Mouse (Mus musculus): ENCODE results near the gene Bicra.

Bicra gene

GRCm38 (mm10) chr7:16048164-16048564 is 443 bp upstream of the Bicra start:
- peak; percentile 96 for DNase-seq (ENCODE audit: low read depth)

- DNase-seq (ENCODE audit: low read depth), result no peak
Measured at GRCm38 (mm10) chr7:16046481-16047337, 1.0 kb downstream of the Bicra start.

DNA sequence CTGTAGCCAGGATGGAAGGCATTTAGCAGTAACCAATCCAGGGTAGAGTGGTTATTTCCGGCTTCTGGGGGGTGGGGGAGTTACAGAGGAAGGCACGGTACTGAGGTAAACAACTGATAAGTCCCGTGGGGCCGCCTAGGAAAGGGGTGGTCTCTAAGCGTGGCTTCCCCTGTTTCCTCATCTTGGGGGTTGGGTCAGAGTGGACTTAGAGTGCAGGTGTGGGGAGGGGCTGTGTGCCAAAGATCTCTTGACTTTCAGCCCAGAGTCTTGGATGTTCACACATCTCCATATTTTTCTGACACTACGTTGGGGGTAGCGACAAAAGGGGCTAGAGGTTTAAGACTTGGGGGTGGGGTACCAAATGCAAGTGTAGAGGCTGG is 1.6 kb downstream of the Bicra start:
- peak; percentile 73 for DNase-seq (ENCODE audit: low read depth)

DNA sequence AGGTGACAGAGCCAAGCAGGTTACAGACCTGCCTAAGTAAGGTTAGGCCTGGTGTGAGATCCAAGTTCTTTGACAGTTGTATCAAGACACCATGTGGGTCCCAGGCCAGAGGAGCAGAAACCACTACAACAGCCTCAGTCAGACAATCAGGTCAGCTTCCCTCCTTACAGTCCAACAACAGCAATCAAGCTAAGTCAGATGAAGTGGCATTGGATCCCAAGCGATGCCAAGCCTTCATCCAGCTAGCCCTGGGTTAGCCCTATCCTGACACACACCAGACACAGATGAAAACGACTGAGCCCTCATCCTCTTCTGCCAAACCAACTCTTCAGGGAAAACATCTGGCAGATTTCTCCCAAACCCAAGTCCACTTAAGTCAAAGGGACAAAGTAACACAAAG is 2.2 kb downstream of the Bicra start:
- no peak for DNase-seq (ENCODE audit: low read depth)

- no peak for DNase-seq (ENCODE audit: low read depth)
Measured at GRCm38 (mm10) chr7:16044531-16044930, 3.2 kb downstream of the Bicra start.

DNA sequence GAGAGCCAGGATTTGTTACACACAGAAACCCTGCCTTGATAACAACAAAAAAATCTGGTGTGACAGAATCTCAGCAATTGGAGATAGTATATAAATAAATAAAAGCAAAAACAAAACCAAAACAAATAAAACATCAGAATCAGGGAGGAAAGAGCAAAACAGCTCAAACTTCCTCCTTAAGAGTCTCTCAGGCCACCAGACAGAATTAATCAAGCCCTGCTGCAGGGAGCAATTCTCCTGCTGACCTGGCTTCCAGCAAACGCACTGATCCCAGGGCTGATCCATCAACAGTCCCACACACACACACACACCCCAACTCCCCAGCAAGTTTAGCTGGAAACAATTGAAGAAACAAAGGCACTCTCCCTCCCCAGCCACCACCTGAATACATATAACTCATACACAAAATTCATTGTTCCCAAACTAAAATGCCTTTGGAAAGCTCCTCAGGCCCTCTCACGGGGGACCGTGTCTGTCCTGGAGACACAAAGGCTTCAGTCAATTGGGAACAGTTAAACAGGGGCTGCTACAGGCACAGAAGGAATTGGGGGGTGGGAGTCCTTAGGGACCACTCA is 3.8 kb downstream of the Bicra start:
- no peak for DNase-seq (ENCODE audit: low read depth)

- no peak for DNase-seq (ENCODE audit: low read depth)
Measured at GRCm38 (mm10) chr7:16042850-16043775, 4.6 kb downstream of the Bicra start.

GRCm38 (mm10) chr7:16041208-16041607 is 6.5 kb downstream of the Bicra start:
- no peak for DNase-seq (ENCODE audit: low read depth)

- no peak for DNase-seq (ENCODE audit: low read depth)
Measured at GRCm38 (mm10) chr7:16039363-16039762, 8.4 kb downstream of the Bicra start.

GRCm38 (mm10) chr7:16036972-16037371 is 10.7 kb downstream of the Bicra start:
- no peak for DNase-seq (ENCODE audit: low read depth)

- DNase-seq (ENCODE audit: low read depth), result no peak
Measured at GRCm38 (mm10) chr7:16033580-16034461, 13.9 kb downstream of the Bicra start.

DNA sequence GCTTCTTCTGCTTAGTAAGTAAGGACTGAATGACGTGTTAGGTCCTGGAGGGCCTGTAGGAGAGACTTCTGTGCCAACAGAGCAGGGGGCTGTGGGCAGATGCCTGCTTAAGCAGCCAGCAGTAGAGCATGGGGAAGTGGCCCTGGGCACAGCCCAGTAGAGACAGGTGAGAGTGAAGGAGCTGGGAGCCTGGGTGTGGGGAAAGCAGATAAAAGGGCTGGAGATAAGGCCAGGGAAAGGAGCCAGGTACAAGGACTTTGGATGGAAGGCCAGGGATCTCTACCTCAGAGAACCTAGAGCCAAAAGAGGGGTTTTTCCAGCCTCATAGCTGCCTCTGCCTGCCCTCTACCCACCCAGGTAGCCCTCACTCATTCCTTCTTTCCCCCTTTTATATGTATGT is 14.7 kb downstream of the Bicra start:
- DNase-seq (ENCODE audit: low read depth), result no peak

DNA sequence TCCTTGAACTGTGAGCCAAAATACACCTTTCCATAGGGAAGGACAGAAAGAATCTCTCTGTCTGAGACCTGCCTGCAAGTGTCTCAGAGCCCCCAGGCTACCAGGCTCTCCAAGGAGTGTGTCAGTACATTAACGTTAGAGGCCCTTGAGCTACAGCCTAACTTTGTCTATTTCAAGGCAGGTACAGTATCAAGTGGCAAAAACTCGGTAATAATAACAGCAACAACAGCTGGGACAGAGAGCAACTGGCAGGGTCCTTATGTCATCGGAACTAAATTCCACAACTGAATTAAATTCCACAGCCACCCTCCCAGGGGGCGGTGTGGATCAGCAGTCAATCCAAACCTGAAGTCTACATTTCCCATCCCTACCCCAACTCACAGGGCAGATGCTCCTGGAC is 16.6 kb downstream of the Bicra start:
- DNase-seq (ENCODE audit: low read depth), result no peak

GRCm38 (mm10) chr7:16028102-16028927 is 19.4 kb downstream of the Bicra start:
- DNase-seq (ENCODE audit: low read depth), result no peak

- DNase-seq (ENCODE audit: low read depth), result no peak
Measured at GRCm38 (mm10) chr7:16024603-16025222, 23.0 kb downstream of the Bicra start.

DNA sequence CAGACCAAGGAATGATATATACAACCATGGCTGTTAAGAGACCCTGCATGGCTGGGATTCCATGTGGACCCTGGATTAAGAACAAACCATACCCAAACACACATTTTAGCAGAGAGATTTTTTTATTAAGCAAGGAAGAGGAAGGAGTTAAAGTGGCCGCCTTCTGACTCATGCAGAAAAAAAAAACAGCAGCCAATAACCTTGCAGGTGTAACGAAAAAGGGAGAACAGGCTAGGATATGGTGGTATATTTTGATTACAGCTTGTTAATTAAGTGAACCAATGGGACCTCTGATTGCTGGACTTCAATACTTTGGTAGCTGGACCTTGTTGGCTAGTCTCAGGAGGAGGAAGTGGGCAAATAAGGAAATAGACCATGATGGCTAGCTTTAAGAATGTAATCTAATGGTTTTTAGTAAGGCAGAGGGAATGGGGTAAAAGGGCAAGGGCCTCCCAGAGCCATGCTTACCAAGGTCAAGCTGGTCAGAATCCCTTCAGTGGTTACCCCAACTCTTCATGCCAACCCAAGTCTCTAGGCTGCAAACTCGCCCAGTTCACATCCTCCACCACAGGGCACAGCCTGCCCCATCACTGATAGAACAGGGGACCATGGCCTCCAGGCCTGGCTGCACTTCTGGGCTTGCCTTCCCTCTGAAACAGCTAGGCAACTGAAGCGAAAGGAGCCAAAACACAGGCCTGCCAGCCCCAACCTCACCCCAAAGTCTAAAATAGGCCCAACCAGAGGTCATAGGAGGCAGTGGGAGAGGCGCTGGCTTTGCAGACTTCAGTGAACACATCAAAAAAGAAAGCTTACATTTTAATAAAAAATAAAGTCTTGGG is 28.2 kb downstream of the Bicra start:
- DNase-seq (ENCODE audit: low read depth), result no peak

- no peak for DNase-seq (ENCODE audit: low read depth)
Measured at GRCm38 (mm10) chr7:16018016-16018810, 29.5 kb downstream of the Bicra start.

DNA sequence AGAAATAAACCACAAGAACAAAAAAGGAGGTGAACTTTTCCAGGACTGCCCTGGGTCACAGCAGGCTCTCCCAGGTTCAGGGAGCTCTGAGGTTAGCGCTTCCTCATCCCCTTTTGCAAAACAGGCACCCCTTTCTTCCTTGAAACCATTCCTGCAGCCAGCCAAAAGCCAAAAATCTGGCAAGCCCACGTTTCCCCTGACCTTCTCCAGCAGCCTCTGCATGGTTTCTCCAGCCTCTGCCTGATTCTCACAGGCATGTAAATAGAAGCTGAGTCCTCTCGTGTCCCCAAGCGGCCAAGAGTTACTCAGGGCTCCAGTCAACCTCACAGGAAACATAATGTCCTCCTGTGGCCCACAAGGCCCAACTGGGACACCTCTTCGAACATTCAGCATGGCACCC is 32.3 kb downstream of the Bicra start:
- DNase-seq (ENCODE audit: low read depth), result no peak
